Mouse (Mus musculus) cerebral cortex, adult 2 months (tissue): ENCODE data around the gene Gpr85.

Experiments used
- WGBS: fragments of 180-500 bp; shearing (Covaris S2); methylation state at CpG from one replicate; pipeline ENCODE4 v1.1.7; 2018; 5-methylcytosine and 5-hydroxymethylcytosine counted together

Gene Gpr85

DNA sequence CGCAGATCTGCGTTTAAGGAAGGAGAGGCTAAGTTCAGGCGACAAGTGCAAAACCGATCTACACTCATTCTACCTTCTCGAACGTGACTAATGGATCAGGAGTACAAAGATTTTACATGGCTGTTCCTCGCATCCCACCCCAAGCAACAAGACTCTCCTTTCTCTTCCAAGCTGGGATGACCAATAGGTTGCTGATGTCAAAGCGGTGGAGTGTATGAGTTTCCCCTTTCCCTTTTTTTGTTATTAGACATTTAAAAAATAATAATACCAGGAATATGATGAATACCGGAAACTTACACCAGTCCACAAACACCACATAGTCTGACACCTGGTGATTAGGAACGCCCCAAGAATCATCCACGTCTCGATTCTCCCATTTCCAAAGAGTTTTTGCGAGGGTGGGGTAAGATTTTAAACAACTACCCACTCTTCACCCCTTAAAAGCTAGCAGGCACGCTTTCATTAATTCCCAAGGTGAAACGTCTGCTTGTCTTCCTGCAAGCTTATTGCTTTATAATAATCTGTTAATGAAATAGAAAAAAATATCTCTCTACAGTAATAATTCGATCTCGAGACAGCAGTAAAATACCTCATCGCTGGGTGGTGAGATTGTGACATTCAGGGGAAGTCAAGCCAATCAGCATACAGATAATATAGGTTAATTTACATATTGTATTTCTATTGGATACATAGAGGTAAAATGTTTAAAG lies at the start of gene Gpr85:
Gpr85 (minus strand) TSS at position 598 of the 710 bp plus-strand sequence.
- WGBS: 19% methylated on average over 18 of the region's 18 CpGs

DNA sequence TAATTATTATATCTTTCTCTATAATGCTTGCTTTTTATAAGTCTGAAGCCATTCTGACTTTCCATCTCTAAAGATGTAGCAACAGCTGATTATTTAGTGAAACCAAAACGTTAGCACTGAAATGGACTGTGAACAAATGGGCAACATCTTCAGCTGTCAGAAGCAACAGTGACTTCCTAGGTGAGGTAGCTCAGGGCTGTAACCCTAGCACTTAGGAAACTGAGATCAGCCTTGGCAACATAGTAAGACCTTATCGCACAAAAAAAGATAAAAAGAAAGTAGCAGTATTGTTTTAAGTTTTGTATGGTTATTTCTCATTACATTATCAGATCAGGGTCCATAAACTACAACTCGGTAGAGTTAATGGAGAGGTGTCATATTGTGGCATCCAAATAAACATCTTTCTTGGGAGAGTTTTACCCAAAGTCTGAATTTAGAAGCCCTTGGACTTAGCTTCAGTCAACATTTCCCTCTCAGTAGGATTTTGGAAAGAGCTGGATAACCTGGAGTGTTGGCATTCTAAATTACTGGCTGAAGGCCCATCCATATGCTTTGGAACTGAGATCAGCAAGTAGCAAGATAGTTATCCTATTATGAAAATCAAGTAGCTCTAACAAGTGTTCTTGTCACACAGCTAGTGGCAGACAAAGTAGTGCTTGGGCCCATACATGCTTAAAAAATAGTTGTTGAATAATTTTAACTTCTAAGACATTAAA lies 45.3 kb upstream of the Gpr85 start:
- 79% methylated on average over 3 of the region's 3 CpGs for WGBS

DNA sequence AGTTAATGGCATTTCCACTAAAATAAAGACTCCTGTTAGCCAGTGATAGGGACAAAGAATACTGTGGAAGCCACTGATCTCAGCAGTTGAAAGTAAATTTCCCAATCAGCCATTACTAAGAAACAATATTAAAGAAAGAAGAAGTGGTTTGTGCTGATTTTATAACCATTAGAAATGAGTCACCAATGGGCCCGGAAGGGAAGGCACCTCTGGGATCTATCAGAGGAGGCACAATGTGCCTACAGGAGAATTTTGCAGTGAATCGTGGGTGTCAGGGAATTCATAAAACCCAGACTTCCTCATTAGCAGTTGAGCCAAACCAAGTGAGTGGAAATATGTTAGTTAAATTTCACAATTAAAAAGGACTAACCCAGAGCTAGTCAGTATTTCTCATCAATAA lies 34.2 kb upstream of the Gpr85 start:
- 89% methylated on average over 2 of the region's 2 CpGs for WGBS

DNA sequence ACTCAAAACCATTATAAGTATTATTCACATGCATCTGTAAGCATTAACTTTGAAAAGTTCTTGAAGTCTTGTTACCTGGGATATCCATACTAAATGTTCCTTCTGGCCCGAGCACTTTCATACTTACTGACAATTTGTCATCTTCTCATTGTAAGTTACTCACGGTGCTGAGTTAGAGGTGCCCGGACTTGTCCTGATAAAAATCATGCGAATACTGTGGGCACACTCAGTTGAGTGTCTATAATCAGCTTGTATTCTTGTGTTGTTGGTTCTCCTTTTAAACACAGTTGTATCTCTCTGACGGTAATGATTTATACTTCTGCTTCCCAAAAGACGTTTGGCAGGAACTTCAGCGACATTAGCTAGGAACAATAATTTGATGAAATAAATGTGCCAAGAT lies 32.3 kb upstream of the Gpr85 start:
- 35% methylated on average over 7 of the region's 7 CpGs for WGBS

DNA sequence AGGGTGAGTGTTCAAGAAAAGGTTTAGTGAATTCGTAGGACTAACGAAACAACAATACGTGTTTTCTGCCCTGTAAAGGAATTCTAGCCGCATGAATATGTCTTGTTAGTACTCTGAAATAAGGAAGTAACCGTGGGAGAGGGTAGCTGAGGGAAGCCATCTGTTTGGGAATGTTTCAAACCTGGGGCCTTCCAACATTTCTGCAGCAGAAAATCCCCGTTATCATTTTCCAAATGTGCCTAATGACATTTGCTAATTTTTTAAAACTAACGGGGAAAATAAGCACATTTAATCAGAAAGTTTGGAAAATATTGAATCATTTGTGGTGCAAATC lies 31.9 kb upstream of the Gpr85 start:
- under 1% methylated on average over 7 of the region's 7 CpGs for WGBS

DNA sequence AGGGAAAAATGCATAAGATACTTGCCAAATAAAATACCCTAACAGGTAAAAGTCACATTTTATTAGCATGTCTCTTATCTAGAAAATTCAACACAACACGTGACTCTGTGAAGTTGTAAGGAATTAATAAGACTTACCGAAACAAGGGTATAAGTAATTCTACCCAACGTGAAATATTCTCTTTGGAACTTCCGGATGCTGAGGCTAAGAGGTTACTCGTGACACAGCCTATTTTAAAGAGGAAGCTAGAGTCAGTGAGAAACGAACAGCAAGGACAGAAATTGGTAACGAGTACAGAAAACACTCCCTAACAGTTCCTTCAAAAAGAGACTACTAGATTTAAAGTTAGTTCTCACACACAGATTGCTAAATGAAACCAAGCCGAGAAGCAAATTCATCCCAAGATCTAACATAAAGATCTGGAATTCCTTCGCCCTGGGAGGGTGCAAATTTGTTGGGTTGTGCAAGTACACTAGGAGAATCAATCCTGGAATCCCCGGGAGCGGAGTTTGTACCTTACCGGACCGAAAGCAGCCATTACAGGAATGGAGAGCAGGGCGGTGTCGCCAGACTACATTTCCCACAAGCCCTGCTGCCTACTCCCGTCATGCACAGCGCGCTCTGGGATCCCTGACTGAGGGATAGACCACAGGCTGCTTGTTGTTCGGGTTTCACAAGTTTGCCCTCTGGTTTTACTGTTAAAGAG lies 31.3 kb upstream of the Gpr85 start, which contains the start of gene 2610001J05Rik:
2610001J05Rik (minus strand) TSS at position 600 of the 706 bp plus-strand sequence.
- WGBS: under 1% methylated on average over 19 of the region's 19 CpGs

DNA sequence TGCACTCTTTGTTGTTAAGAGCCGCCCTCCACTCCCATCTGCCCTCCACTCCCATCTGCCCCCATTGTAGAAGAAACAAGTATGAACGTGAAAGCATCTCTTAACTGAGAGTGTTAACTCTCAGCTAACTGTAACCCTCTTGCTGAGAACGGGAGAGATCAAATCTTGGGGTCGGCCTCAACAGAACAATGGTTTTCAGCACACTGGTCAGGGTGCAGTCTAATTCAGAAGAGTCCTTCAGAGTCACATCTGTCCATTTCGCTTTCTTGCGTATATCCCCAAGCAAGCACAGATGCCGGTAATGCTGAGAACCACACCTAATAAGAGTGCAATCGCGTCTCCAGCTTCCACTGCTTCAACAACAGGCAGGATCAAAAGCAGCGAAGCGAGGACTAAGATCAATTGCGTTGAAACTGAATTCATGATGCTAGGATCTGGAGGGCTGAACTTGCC lies 30.6 kb upstream of the Gpr85 start:
- WGBS: 28% methylated on average over 12 of the region's 12 CpGs

DNA sequence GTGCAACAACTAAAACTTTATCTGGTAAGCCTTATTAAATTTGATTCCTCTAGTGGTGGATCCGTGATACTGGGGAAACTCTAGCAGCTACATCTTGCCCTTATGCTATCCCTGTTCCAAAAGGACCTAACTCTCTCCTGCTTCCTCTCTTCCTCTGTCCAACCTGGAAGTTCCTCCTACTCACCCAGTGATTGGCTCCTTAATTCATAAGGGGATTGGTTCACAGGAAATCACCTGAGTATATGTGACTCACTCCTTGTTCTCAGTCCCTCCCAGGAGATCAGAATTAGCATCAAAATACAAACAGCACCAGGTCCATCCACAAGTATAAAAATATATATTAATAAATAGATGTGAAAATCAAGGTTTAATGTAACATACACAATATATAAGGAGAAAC lies 20.9 kb upstream of the Gpr85 start:
- 90% methylated on average over 1 of the region's 1 CpGs for WGBS

DNA sequence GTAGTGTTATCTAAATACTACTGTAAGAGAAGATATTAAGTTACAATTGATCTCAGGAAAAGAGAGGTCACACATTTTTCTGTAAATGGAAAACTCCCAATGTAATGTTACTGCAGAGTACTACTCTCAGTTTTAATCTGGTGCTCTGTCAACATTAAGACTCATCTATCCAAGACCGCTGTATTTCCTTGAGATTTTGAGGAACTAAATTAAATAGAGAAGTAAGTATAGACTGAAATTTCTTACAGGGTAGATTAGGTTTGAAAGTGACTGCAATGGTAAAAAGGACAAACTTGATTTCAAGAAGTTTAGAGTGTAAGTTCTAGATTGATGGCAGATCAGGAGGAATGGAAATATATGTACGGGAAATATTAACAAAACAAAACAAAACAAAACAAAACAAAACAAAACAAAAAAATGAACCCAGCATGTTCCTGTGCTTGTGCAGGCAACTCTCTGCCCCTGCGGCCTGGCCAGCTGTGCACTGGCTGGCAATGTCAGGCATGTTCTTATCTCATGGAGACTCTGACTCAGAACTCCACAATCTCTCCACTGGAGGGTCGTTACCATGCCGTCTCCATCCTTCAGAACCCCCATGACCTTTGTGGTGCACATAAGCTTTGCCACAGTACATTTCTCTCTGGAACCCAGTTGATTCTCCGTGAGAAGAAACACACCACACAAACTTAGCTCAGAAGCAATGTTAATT lies 20.3 kb upstream of the Gpr85 start:
- WGBS: 92% methylated on average over 6 of the region's 6 CpGs

DNA sequence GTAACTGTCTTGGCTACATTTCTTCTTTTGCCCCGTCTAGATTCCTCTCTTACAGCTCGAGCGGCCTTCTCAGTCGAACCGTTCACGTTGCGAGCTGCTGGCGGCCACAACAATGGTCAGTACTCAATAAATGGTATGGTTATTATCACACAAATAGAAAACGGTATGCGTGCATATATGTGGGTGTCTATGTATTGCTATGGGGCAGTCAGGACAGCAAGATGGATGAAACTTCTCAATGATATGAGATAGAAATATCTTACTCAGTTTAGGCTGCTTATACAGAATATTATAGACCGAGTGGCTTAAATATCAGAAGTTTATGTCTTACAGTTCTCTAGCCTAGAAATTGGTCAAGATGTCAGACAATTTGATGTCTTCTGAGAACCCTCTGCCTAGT lies 14.5 kb upstream of the Gpr85 start:
- WGBS: 58% methylated on average over 11 of the region's 11 CpGs

DNA sequence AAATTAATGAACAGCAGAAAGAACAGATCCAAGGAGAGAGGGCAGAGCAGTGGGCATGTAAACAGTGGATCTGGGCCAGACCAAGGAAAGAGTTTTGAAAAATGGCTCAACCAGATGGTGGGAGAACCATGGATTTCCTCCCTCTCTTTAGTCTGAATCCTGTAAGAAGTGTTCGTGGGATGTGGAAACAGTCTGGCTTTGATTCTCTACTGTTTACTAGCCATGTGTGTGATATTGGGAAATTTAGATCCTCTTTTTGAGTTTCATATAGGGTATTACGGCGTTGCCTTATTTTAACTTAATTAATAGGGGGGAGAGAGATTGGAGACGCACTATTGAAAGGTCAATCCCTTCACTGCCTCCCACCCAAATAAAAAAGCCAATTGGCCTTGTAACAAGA lies 13.5 kb upstream of the Gpr85 start:
- WGBS: 82% methylated on average over 4 of the region's 4 CpGs

DNA sequence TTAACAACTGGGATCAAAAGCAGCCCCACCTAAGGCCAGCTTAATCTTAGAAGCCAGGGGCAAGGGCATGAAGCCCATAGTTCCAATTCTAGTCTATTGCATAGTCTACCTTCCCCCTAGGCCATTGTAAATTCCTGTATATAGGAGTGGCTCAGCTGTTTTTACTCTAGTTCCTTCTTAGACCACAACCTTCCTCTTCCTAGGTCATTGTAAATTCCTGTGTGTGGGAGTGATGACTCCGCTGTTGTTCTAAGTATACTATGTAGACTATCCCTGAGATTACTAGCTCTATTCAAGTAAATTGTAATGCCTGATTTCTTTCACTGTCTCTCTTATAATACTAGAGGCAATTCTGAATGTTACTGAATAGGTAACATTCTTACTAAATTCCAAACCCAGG lies 6.3 kb upstream of the Gpr85 start:
- WGBS: 93% methylated on average over 1 of the region's 1 CpGs

DNA sequence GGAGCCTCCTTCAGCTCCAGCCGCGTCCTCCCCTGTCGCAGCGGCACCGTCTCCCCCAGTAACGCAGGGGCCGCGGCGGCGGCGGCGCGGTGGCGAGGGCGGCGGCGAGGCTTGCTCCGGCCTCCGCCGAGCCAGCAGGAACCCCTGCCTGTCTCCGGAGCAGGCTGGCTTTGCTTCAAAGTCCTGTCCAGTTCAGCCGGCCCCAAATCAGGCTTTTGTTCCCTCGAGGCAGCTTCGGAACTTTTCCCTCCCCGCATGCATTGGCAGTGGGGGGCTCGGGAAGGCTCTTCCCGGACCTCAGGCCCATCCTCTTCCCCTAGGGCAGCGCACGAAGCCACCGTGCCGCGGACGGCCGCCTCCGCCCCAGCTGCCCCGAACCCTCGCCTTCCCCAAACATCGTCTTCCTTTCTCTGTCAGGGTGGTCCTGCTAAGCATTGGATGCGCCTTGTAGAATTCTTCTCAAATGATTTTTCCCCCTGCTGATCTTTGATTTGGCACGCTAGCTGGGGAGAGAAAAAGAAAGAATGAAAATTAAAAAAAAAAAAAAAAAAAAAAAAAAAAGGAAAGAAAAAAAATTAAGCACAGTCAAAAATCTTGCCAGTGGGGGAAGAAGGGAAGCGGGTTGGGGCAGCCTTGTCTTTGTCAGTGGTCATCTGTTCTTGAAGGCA lies 931 bp downstream of the Gpr85 start:
- WGBS: under 1% methylated on average over 41 of the region's 41 CpGs

DNA sequence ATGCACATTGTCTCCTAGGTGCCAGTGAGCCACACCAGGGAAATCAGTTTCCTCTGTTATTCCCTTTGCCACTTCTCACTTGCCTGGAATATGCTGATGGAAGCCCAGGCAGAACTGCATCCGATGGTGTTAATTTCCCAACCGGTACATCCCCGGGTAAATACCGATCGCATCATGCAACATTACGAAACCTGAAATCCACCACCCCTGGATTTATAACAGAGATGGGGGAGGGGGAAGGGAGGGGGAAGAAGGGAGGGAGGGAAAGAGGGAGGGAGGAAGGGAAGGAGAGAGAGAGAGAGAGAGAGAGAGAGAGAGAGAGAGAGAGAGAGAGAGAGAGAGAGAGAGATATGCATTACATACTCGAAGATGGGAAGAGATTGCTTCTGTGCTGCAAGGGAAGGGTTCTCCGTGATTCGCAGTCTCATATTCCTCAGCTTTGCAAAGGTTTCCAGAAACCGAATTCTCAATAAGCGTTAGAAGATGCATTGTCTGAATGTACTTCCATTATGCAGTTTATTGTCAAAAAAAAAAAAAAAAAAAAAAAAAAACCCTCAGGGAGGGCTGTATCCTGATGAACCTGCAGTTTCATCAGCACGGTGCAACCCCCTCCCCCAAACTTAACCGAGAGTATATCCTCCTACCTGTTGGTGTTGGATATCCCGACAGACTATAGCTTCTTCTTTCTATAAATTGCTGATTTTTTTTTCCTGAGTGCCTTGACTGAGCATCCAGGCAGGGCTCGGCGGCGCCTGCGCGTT lies 1.6 kb downstream of the Gpr85 start:
- WGBS: 0% methylated on average over 19 of the region's 19 CpGs

DNA sequence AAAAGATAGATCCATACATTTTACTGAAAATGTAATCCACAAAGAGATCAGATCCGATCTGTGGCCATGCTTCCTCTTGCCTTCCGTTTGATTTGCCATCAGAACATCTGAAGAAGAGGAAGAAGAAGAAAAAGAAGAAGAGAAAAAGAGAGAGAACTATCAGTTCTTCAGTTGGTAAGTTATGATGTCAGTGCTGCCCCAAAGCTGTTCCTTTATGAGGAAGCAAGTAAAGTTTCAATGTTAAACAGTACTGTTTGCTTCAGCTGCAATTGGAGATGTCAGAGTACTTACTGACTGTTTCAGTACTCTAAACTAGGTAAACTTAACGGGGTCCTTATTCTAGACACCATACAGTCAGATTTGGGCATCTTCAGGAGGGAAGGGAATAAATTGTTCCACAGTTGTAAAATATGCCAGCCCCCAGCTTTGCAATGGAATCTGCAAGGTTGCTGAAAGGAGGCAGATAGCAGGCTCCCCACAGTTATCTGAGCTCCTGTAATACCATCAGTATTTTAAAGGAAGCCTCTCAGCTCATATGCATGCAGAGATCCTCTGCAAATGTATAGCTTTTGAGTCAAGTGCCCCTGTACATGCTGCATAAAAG lies 2.7 kb downstream of the Gpr85 start:
- 24% methylated on average over 3 of the region's 3 CpGs for WGBS

DNA sequence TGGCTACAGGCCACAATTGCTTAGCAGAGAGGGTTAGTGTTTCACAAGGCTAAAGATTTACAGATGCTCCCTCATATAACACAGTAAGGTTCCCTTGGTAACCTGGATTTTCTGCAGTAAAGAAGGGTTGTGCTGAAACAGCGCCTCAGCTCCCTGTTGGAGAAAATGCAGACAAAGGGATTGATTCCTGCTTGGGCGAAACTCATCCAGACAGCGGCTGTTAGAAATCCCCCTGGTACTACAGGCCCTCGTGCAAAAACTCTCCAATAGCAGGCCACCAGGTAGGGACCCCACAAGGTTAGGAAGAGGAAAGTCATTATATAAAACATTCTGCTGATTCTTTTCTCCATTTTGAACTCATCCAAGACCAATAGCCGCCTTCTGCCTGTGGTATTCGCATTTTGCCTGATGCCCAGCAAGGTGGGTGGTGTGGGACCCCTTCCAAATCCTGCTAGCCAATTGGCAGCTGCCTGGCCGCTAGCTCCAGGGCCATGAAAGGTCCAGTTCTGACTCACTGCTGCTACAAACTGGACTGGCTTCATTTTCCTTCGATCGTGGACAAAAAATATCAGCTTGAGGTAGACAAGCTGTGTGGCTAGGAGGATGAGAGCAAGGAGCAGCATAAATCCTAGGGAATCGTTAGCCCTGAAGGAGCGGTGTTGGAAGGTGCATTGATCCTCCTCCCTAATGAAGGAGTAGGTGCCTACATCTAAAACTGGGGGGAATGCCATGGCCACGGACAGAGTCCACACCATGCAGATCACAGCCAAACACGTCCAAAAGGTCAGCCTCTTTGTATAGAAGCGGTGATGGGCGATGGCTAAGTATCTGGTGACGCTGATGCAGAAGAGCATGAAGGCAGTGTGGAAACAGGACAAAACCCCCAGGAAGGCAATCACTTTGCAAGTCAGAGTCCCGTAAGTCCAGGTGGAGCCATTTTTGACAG lies 3.7 kb downstream of the Gpr85 start:
- 29% methylated on average over 17 of the region's 17 CpGs for WGBS

DNA sequence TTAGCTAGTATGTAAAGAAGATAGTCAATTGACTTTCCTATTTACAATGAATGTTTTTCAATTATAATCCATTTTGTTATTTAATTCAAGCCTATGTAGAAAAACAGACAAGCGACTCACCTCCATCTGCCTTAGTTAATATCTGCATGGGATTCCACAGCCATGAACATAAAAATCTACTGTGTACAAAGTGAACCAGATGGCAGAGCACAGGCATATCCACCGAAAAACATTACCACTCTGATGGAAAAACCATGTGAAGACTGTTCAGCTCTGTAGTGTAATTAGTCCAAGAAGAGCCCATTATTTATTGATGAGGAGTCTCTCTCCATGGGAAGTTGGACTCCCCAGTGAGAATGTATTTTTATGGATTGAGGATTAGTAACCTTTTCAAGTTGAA lies 7.0 kb downstream of the Gpr85 start:
- 32% methylated on average over 2 of the region's 2 CpGs for WGBS

DNA sequence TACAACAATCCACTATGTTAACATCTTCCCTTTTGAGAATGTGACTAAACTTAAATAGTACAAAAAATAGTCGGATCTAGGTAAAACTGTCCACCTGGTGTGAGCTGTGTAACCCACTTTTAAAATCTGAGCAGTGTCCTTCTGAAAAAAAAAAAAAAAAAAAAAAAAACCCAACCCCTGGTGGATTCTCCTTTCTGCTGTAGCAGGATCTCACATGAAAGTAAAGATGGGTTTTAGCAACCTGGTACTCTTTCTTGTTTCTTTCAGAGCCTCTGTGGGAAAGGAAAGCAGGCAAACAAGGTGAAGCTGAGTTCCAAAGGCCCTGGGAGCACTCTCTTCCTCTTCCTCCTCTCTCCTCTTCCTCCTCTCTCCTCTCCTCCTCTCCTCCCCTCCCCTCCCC lies 10.9 kb downstream of the Gpr85 start:
- 68% methylated on average over 1 of the region's 1 CpGs for WGBS

DNA sequence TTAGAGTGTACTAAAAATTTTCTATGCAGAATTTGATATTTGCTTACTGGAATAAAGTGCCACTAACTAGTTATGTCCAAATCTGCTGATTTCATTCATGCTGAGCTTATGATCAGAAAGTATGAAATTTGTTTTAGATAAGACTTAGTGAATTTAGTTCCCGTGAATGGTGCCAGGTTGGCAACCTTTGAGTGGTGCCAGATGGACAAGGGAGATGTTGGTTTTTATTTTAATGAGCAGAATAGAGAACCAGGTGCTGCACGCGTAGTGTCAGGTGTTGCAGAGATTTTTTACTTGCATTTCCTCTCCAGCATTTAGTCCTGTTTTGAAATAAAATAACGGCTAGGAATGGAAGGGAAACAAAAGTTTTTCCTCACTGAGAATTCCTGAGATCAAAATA lies 27.6 kb downstream of the Gpr85 start:
- 74% methylated on average over 4 of the region's 4 CpGs for WGBS
